Mouse (Mus musculus): ENCODE measurements at regions not wholly inside any gene's neighbourhood (a gene's known extent, or its start where the extent isn't known, plus 50 kb on each side); places are given as distances from the start of the nearest gene placed in this dataset.

DNA sequence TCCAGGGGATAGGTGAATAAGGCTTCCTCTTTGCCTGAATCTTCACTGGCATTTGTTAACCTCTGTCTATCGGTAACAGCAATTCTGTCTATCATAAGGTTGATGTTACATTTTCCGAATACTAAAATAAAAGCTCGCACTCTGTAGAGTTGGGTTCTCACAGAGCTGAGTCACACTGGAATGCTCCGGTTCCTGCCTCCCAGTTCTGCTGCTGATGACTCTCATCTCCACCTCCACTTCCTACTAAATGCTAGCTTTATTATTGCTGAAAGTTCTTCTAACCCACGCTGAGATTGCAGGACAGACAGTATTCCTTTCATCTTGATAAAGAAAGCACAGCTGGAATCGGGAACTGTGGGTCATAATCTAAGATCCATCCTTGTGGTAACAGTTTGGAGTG, 65.5 kb upstream of the Ssr3 start:
- H3K9ac ChIP-seq (ENCODE audit: low read depth, low read length): no peak overlapping the region
- no peaks in the 10 kb centered on the region for H3K9me3 ChIP-seq (replicated peaks; ENCODE audit: control insufficient read depth, low read length, poor library complexity, severe bottlenecking)
- 75% methylated on average over 6 of the region's 6 CpGs for WGBS
- H3K27me3 ChIP-seq (ENCODE audit: control insufficient read depth, insufficient read depth, low read depth, low read length): no peaks in the 10 kb centered on the region
- H3K4me2 ChIP-seq (ENCODE audit: low read length): no peak overlapping the region
- H3K36me3 ChIP-seq (ENCODE audit: control insufficient read depth, insufficient read depth, low read length): no peaks in the 10 kb centered on the region
- H3K4me3 ChIP-seq (ENCODE audit: low read depth, low read length): no peak overlapping the region
- no peak for ATAC-seq
- H3K4me1 ChIP-seq (ENCODE audit: control insufficient read depth, insufficient read depth, low read length): no peaks in the 10 kb centered on the region
- H3K27ac ChIP-seq (ENCODE audit: low read length): no peak overlapping the region

DNA sequence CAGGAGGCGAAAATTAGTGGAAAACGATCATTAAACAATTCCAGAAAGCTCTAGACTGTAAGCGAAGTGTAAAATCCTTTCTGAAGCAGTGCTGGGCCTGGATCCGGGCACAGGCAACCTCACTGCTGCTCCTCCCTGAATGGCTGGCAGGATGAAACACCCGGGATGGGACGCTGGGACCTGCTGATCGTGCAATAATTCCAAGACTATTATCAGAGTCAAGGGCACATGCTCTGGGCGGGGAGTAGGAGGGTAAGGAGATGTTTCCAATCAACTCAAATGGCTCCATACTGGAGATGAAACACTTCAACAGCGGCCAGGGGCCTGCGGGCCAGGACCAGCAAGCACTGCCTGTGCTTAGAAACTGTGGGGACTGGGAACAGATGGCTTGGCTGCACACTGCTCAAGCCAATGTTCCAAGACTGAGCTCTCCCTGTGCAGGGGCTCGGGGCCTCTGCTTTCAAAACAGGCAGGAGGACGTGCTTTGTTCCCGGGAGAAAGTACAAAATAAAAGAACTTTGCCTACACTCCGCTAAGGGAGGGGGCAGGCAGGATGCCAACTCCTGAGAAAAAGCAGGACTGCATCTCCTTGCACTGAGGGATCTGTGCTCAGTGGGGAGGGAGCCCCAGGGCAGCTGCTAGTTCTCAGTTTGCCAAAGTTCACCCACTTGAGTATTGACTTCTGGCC, 63.3 kb upstream of the Ssr3 start:
- peak; percentile 96 for ATAC-seq
- WGBS: 22% methylated on average over 14 of the region's 14 CpGs
- Histone ChIP-seq H3K36me3 (ENCODE audit: control insufficient read depth, insufficient read depth, low read length) (no peaks in the 10 kb centered on the region), H3K4me2 (ENCODE audit: low read length) (no peak overlapping the region; the same call in 1 of the 2 replicates), H3K4me1 (ENCODE audit: control insufficient read depth, insufficient read depth, low read length) (no peaks in the 10 kb centered on the region), H3K9me3 (replicated peaks; ENCODE audit: control insufficient read depth, low read length, poor library complexity, severe bottlenecking) (no peaks in the 10 kb centered on the region), H3K27ac (ENCODE audit: low read length) (peak overlapping the region; percentile 43), H3K9ac (ENCODE audit: low read depth, low read length) (no peak overlapping the region), H3K4me3 (ENCODE audit: low read depth, low read length) (no peak overlapping the region), H3K27me3 (ENCODE audit: control insufficient read depth, insufficient read depth, low read depth, low read length) (no peaks in the 10 kb centered on the region)

DNA sequence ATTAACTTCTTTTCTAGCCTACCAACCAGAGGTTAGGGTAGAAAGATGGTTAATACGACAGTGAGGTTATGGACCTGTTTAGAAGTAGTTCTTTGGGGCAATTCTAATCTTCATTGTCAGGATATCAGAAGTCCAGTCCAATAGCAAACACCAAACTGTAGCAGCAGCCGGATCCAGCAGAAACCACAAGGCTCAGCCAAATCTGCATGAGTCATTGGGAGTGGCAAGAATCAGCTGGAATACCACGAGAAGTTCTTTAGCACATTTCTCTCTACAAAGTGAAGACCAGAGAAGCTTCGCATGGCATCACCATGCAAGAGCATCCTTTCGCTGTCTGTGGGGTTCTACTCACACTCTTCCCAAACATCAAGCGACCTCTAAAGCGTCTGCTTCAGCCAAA, 61.9 kb upstream of the Ssr3 start:
- H3K9me3 ChIP-seq (replicated peaks; ENCODE audit: control insufficient read depth, low read length, poor library complexity, severe bottlenecking): no peaks in the 10 kb centered on the region
- WGBS: 98% methylated on average over 7 of the region's 7 CpGs
- H3K27ac ChIP-seq (ENCODE audit: low read length): no peak overlapping the region
- no peaks in the 10 kb centered on the region for H3K36me3 ChIP-seq (ENCODE audit: control insufficient read depth, insufficient read depth, low read length)
- H3K4me1 ChIP-seq (ENCODE audit: control insufficient read depth, insufficient read depth, low read length): no peaks in the 10 kb centered on the region
- no peak overlapping the region for H3K4me2 ChIP-seq (ENCODE audit: low read length)
- no peak overlapping the region for H3K9ac ChIP-seq (ENCODE audit: low read depth, low read length)
- H3K4me3 ChIP-seq (ENCODE audit: low read depth, low read length): no peak overlapping the region
- ATAC-seq: no peak
- H3K27me3 ChIP-seq (ENCODE audit: control insufficient read depth, insufficient read depth, low read depth, low read length): no peaks in the 10 kb centered on the region

DNA sequence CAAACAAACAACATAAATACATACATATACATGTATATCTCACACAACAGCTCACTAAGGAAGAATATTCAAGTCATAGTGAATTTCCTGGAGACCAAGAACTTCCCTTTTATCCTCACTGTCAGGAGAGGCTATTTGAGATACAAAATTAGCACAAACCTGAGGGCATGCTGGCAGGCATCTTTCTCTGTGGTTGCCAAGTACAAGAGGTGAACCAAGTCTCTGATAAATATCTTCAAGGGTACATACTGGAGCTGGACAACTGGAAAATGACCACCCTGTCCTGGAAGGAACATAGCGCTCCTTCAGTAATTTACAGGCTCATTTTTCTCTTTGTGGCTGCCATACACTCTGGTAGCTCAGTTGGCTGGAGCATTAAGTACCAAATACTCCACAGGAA, 56.8 kb upstream of the Ssr3 start:
- ATAC-seq: no peak
- H3K4me1 ChIP-seq (ENCODE audit: control insufficient read depth, insufficient read depth, low read length): no peaks in the 10 kb centered on the region
- no peak overlapping the region for H3K4me2 ChIP-seq (ENCODE audit: low read length)
- no peak overlapping the region for H3K4me3 ChIP-seq (ENCODE audit: low read depth, low read length)
- 91% methylated on average over 1 of the region's 1 CpGs for WGBS
- H3K9me3 ChIP-seq (replicated peaks; ENCODE audit: control insufficient read depth, low read length, poor library complexity, severe bottlenecking): no peaks in the 10 kb centered on the region
- no peak overlapping the region for H3K27ac ChIP-seq (ENCODE audit: low read length)
- H3K9ac ChIP-seq (ENCODE audit: low read depth, low read length): no peak overlapping the region
- H3K36me3 ChIP-seq (ENCODE audit: control insufficient read depth, insufficient read depth, low read length): no peaks in the 10 kb centered on the region
- no peaks in the 10 kb centered on the region for H3K27me3 ChIP-seq (ENCODE audit: control insufficient read depth, insufficient read depth, low read depth, low read length)

DNA sequence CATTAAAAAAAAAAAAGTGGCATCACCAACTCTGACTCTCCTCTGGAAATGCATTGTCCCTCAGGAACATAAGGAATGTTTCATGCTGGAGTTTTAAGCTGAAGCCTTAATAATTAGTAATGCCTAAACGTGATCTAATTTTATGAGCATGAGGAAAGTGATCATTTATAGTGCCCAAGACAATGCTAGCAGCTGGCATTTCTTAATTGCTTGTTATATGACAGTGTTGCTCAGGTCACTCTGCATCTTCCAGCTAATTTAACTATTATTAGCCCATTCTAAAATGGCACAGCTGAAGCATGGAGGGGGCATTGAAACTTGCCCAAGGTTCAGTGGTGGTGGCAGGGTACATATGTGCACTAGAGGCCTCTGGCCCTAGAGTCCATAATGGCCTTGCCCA, 51.3 kb upstream of the Ssr3 start:
- Histone ChIP-seq H3K4me3 (ENCODE audit: low read depth, low read length) (no peak overlapping the region), H3K36me3 (ENCODE audit: control insufficient read depth, insufficient read depth, low read length) (no peaks in the 10 kb centered on the region), H3K9me3 (replicated peaks; ENCODE audit: control insufficient read depth, low read length, poor library complexity, severe bottlenecking) (no peaks in the 10 kb centered on the region), H3K9ac (ENCODE audit: low read depth, low read length) (no peak overlapping the region), H3K27ac (ENCODE audit: low read length) (no peak overlapping the region), H3K4me2 (ENCODE audit: low read length) (no peak overlapping the region), H3K27me3 (ENCODE audit: control insufficient read depth, insufficient read depth, low read depth, low read length) (no peaks in the 10 kb centered on the region), H3K4me1 (ENCODE audit: control insufficient read depth, insufficient read depth, low read length) (no peaks in the 10 kb centered on the region)
- ATAC-seq: no peak
- WGBS: 49% methylated on average over 1 of the region's 1 CpGs

DNA sequence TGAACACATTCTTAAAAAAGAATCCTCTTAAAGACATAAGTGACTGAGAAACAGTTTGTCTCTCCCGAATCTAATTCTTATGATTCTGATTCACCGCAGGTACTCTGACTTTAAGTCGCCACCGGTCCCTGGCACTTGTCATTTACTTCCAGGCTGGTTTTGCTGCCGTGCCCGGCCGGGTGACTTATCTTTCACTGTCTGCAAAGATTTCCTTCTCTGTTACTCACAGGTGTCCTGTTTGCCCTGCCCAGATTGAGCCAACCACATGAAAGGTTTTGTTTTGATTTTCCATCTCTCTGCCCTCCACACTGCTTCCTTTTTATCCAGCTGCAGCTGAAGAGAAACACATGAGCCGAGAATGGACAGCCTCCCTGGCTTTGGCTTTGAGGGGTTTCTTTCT, 50.5 kb upstream of the Ssr3 start:
- Histone ChIP-seq H3K27ac (ENCODE audit: low read length) (no peak overlapping the region), H3K27me3 (ENCODE audit: control insufficient read depth, insufficient read depth, low read depth, low read length) (no peaks in the 10 kb centered on the region), H3K4me3 (ENCODE audit: low read depth, low read length) (no peak overlapping the region), H3K36me3 (ENCODE audit: control insufficient read depth, insufficient read depth, low read length) (no peaks in the 10 kb centered on the region), H3K4me1 (ENCODE audit: control insufficient read depth, insufficient read depth, low read length) (no peaks in the 10 kb centered on the region), H3K4me2 (ENCODE audit: low read length) (no peak overlapping the region), H3K9me3 (replicated peaks; ENCODE audit: control insufficient read depth, low read length, poor library complexity, severe bottlenecking) (no peaks in the 10 kb centered on the region), H3K9ac (ENCODE audit: low read depth, low read length) (no peak overlapping the region)
- ATAC-seq: no peak
- 73% methylated on average over 8 of the region's 8 CpGs for WGBS

DNA sequence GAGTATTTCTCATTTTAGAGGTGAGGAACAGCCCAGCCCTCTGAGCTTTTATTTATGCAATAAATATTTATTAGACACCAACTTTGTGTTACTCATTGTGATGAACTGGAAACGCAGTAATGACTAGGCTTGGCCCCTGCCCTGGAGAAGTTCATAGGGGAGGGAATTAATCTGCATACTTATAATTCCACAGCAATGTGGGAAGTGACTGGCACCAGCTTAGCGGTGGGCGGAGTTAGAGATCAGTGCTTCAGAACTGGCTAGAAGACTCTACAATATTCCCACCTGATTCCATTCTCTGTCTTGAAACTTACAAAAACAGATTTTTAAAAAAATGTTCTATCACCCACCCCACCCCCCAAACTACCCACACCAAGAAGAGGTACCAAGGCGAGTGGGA, 49.8 kb upstream of the Ssr3 start:
- Histone ChIP-seq H3K4me3 (ENCODE audit: low read depth, low read length) (no peak overlapping the region), H3K4me2 (ENCODE audit: low read length) (no peak overlapping the region), H3K4me1 (ENCODE audit: control insufficient read depth, insufficient read depth, low read length) (no peaks in the 10 kb centered on the region), H3K27me3 (ENCODE audit: control insufficient read depth, insufficient read depth, low read depth, low read length) (no peaks in the 10 kb centered on the region), H3K27ac (ENCODE audit: low read length) (peak overlapping the region; percentile 43; the same call in 1 of the 2 replicates), H3K9me3 (replicated peaks; ENCODE audit: control insufficient read depth, low read length, poor library complexity, severe bottlenecking) (no peaks in the 10 kb centered on the region), H3K36me3 (ENCODE audit: control insufficient read depth, insufficient read depth, low read length) (no peaks in the 10 kb centered on the region), H3K9ac (ENCODE audit: low read depth, low read length) (no peak overlapping the region)
- WGBS: 66% methylated on average over 4 of the region's 4 CpGs
- peak; percentile 54; the same call in 1 of the 2 replicates for ATAC-seq
